Mouse (Mus musculus) ES-E14 (cell line): ENCODE results near the gene Gabbr2.

Experiments
- CHD2 ChIP-seq: IDR thresholded peaks from 2 replicates; pipeline ENCODE4 v1.6.1; 2014; ENCODE audit warnings: mild to moderate bottlenecking, low read depth, low read length, inconsistent platforms
- HCFC1 ChIP-seq: IDR thresholded peaks from 2 replicates; pipeline ENCODE4 v1.6.1; 2012; ENCODE audit warnings: low read length, inconsistent platforms, borderline replicate concordance; ENCODE audit not compliant: insufficient read depth
- MAFK ChIP-seq: IDR thresholded peaks from 2 replicates; pipeline ENCODE4 v1.6.1; 2014; ENCODE audit warnings: mild to moderate bottlenecking, low read depth, low read length, inconsistent platforms; ENCODE audit not compliant: insufficient read depth
- ZC3H11A ChIP-seq: IDR thresholded peaks from 2 replicates; pipeline ENCODE4 v1.6.1; 2012; ENCODE audit warnings: low read depth, mild to moderate bottlenecking, inconsistent platforms, low read length, borderline replicate concordance
- ZNF384 ChIP-seq: IDR thresholded peaks from 2 replicates; pipeline ENCODE4 v1.6.1; 2012; ENCODE audit warnings: low read depth, low read length, inconsistent platforms

DNA sequence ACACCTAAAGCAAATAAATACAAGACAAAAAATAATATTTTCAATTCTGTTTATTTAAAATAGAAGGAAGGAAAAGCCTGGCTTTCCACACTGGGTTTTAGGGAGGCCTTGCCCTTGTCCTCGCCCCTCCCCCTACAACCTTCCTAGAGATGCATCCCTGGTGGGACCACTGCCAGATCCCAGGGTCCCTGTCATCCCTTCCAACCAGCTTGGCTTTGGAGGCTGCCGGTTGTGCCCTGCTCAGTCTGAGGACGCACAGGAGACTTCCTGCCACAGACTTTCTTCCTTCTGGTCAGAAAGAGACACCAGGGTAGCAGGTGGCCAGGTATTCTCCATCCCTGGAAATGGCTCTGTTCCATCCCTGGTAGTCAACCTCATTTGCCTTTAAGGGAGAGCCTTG lies 57.4 kb downstream of the Gabbr2 start:
- TF ChIP-seq CHD2 = no peak
- TF ChIP-seq ZC3H11A = no peak
- no peak for TF ChIP-seq HCFC1
- no peak for TF ChIP-seq MAFK
- no peak for TF ChIP-seq ZNF384
